Mouse (Mus musculus): ENCODE results near the gene Ifna7.
"Not testable (repeated sequence)": the region's sequence is repeated elsewhere in the genome, so short reads cannot be mapped to it uniquely, and the experiment has no call there.

Ifna7 gene

DNA sequence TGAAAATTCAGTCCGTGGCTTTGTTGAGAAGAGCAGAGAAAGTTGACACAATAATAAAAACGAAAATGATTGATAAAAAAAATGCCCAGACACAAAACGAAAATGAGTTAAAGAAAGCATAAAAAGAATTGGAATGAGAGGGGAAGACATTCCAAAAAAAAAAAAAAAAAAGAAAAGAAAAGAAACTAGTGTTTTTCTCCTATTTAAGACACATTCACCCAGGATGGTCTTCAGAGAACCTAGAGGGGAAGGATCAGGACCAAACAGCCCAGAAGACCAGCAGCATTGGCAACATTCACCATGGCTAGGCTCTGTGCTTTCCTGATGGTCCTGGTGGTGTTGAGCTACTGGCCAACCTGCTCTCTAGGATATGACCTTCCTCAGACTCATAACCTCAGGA lies at the start of gene Ifna7:
Gene Ifna7, plus strand, starts transcription at position 301 of the 400 bp plus-strand sequence.
- DNase-seq (ENCODE audit: low read depth, low spot score), result no peak

- not testable (repeated sequence) for DNase-seq (ENCODE audit: low read depth, low spot score)
Observed at GRCm38 (mm10) chr4:88773534-88773933, 42.5 kb upstream of the Ifna7 start, which contains the start of gene Gm13290. TSS of gene Gm13290 (plus strand) at chr4:88773834.

DNA sequence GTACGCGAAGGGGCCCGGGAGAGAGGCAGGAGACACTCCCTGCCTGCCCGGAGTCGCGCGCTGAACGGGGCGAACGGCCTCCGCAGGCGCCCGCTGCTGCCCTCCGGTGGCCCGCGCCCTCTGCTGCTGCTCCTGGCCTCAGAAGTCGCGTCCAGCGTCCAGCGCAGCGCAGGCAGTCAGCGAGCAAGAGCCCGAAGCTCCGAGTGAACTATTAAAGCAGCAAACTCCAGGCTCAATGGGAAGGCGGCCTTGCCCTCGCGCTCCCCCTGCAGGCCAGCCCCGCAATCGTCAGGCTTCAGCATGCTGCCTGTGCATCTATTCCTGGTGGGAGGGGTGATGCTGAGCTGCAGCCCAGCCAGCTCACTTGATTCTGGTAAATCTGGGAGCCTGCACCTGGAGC lies 39.4 kb upstream of the Ifna7 start, which contains the start of gene Gm13289:
Gene Gm13289, plus strand, starts transcription at position 301 of the 400 bp plus-strand sequence.
- not testable (repeated sequence) for DNase-seq (ENCODE audit: low read depth, low spot score)

GRCm38 (mm10) chr4:88779550-88779949 lies 36.5 kb upstream of the Ifna7 start, which contains the start of gene Gm13272:
TSS of gene Gm13272 (plus strand) at chr4:88779850.
- not testable (repeated sequence) for DNase-seq (ENCODE audit: low read depth, low spot score)

GRCm38 (mm10) chr4:88780320-88780719 lies 35.7 kb upstream of the Ifna7 start:
- DNase-seq (ENCODE audit: low read depth, low spot score), result not testable (repeated sequence)

DNA sequence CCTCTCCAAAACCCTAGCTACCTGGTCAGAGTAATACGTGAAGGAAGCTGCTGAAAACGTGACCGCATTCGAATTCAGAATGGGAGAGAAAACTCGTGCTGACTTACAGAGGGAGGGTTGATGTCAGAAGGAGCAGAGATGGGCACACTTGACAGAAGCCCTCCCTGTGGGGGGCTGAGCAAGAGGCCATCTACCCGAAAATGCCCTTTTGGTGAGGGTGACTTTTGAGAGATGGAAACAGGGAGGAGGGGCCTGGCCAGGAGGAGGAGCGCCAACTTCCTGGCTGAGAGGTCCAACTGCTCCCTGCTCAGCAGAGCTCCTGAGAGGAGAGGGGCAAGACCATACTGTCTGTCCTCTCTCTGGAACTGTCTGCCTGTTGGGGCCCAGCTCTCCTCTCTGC lies 34.2 kb upstream of the Ifna7 start, which contains the start of gene Ifnz:
Gene Ifnz, plus strand, starts transcription at position 301 of the 400 bp plus-strand sequence.
- DNase-seq (ENCODE audit: low read depth, low spot score), result not testable (repeated sequence)

GRCm38 (mm10) chr4:88782335-88782734 lies 33.7 kb upstream of the Ifna7 start:
- DNase-seq (ENCODE audit: low read depth, low spot score), result not testable (repeated sequence)

- DNase-seq (ENCODE audit: low read depth, low spot score), result not testable (repeated sequence)
Observed at GRCm38 (mm10) chr4:88785409-88785808, 30.6 kb upstream of the Ifna7 start, which contains the start of gene Gm13276. TSS of gene Gm13276 (plus strand) at chr4:88785709.

DNA sequence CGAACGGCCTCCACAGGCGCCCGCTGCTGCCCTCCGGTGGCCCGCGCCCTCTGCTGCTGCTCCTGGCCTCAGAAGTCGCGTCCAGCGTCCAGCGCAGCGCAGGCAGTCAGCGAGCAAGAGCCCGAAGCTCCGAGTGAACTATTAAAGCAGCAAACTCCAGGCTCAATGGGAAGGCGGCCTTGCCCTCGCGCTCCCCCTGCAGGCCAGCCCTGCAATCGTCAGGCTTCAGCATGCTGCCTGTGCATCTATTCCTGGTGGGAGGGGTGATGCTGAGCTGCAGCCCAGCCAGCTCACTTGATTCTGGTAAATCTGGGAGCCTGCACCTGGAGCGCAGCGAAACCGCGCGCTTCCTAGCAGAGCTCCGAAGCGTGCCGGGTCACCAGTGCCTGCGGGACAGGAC lies 27.6 kb upstream of the Ifna7 start, which contains the start of gene Gm13277:
Gene Gm13277, plus strand, starts transcription at position 231 of the 400 bp plus-strand sequence.
- DNase-seq (ENCODE audit: low read depth, low spot score), result not testable (repeated sequence)

GRCm38 (mm10) chr4:88791250-88791649 lies 24.8 kb upstream of the Ifna7 start, which contains the start of gene Gm13278:
TSS of gene Gm13278 (plus strand) at chr4:88791550.
- not testable (repeated sequence) for DNase-seq (ENCODE audit: low read depth, low spot score)

GRCm38 (mm10) chr4:88793936-88794675 lies 21.9 kb upstream of the Ifna7 start, which contains the start of gene Gm13275:
TSS of gene Gm13275 (plus strand) at chr4:88794487.
- not testable (repeated sequence) for DNase-seq (ENCODE audit: low read depth, low spot score)

DNA sequence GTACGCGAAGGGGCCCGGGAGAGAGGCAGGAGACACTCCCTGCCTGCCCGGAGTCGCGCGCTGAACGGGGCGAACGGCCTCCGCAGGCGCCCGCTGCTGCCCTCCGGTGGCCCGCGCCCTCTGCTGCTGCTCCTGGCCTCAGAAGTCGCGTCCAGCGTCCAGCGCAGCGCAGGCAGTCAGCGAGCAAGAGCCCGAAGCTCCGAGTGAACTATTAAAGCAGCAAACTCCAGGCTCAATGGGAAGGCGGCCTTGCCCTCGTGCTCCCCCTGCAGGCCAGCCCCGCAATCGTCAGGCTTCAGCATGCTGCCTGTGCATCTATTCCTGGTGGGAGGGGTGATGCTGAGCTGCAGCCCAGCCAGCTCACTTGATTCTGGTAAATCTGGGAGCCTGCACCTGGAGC lies 18.9 kb upstream of the Ifna7 start, which contains the start of gene Gm13279:
Gene Gm13279, plus strand, starts transcription at position 301 of the 400 bp plus-strand sequence.
- not testable (repeated sequence) for DNase-seq (ENCODE audit: low read depth, low spot score)

GRCm38 (mm10) chr4:88799365-88799764 lies 16.7 kb upstream of the Ifna7 start, which contains the start of gene Gm13285:
TSS of gene Gm13285 (plus strand) at chr4:88799665.
- not testable (repeated sequence) for DNase-seq (ENCODE audit: low read depth, low spot score)

GRCm38 (mm10) chr4:88802954-88803353 lies 13.1 kb upstream of the Ifna7 start, which contains the start of gene Gm13287:
TSS of gene Gm13287 (plus strand) at chr4:88803254.
- not testable (repeated sequence) for DNase-seq (ENCODE audit: low read depth, low spot score)

DNA sequence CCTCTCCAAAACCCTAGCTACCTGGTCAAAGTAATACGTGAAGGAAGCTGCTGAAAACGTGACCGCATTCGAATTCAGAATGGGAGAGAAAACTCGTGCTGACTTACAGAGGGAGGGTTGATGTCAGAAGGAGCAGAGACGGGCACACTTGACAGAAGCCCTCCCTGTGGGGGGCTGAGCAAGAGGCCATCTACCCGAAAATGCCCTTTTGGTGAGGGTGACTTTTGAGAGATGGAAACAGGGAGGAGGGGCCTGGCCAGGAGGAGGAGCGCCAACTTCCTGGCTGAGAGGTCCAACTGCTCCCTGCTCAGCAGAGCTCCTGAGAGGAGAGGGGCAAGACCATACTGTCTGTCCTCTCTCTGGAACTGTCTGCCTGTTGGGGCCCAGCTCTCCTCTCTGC lies 10.8 kb upstream of the Ifna7 start, which contains the start of gene Gm13288:
Gene Gm13288, plus strand, starts transcription at position 301 of the 400 bp plus-strand sequence.
- DNase-seq (ENCODE audit: low read depth, low spot score), result not testable (repeated sequence)

DNA sequence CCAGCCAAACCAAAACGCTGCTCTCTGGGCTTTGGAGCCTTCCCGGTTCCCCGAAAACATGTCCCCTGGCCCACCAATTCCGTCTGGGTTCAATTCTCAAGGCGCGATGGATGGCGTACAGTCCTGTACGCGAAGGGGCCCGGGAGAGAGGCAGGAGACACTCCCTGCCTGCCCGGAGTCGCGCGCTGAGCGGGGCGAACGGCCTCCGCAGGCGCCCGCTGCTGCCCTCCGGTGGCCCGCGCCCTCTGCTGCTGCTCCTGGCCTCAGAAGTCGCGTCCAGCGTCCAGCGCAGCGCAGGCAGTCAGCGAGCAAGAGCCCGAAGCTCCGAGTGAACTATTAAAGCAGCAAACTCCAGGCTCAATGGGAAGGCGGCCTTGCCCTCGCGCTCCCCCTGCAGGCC lies 10.3 kb upstream of the Ifna7 start:
- DNase-seq (ENCODE audit: low read depth, low spot score), result not testable (repeated sequence)

- no peak for DNase-seq (ENCODE audit: low read depth, low spot score)
Observed at GRCm38 (mm10) chr4:88819659-88820058, 3.6 kb downstream of the Ifna7 start, which contains the start of gene Ifna11. TSS of gene Ifna11 (plus strand) at chr4:88819959.

DNA sequence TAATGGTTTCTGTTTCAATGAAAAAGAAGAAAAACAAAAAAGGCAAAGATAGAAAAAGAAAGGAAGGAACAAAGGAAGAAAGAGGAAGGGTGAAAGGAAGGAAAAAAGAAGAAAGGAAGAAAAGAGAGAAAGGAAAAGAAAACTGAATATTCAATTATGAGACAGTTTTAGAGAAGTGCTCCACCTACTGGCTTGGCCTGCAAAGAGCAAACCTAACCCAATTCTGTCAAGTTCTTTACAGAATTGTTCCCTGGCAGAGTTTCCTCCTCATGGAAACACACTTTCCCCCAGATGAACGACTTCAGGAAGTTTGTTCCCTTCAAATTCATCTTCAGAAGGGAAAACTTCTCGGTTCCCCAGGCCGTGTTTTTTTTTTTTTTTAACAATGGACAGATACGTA lies 7.0 kb downstream of the Ifna7 start:
- peak; percentile 64 for DNase-seq (ENCODE audit: low read depth, low spot score)

GRCm38 (mm10) chr4:88827116-88827515 lies 11.1 kb downstream of the Ifna7 start, which contains the start of gene Ifna6:
TSS of gene Ifna6 (plus strand) at chr4:88827416.
- not testable (repeated sequence) for DNase-seq (ENCODE audit: low read depth, low spot score)

- peak; percentile 65 for DNase-seq (ENCODE audit: low read depth, low spot score)
Observed at GRCm38 (mm10) chr4:88830523-88830922, 14.5 kb downstream of the Ifna7 start.

DNA sequence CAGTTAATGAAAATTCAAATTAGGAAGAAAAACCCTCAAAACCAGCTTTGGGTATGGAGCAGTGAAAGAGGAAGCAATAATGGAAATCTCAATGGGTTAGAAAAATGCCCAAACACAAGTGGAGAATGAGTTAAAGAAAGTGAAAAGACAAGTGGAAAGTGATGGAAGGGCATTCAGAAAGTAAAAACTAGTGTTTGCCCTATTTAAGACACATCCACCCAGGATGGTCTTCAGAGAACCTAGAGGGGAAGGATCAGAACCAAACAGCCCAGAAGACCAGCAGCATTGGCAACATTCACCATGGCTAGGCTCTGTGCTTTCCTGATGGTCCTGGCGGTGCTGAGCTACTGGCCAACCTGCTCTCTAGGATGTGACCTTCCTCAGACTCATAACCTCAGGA lies 19.2 kb downstream of the Ifna7 start, which contains the start of gene Ifna5:
Gene Ifna5, plus strand, starts transcription at position 301 of the 400 bp plus-strand sequence.
- DNase-seq (ENCODE audit: low read depth, low spot score), result not testable (repeated sequence)

DNA sequence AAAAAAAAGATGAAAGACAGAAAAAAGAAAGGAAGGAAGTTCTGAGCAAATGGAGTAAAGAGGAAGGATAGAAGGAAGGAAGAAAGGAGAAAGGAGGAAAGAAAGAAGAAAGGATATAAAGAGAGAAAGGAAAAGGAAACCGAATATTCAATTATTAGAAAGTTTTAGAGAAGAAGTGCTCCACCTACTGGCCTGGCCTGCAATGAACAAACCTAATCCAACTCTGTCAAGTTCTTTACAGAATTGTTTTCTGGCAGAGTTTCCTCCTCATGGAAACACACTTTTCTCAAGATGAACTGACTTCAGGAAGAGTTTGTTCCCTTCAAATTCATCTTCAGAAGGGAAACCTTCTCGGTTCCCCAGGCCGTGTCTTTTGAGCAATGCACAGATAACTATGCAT lies 22.8 kb downstream of the Ifna7 start:
- peak; percentile 60 for DNase-seq (ENCODE audit: low read depth, low spot score)

Data from CD4-positive, CD25-positive, alpha-beta regulatory T cell, adult 2 months (primary cell).